Mouse (Mus musculus) layer of hippocampus, postnatal 25 days (tissue): Measurements from ENCODE around the gene Slc25a19. TPM values are rescaled to one million over a fixed set of nuclear protein-coding genes. Genes with fewer than 3 reads are reported as not detected.
A peak's percentile ranks its signal among the peaks of the same experiment; 100 is the strongest.
"Not testable (repeated sequence)": the region's sequence is repeated elsewhere in the genome, so short reads cannot be mapped to it uniquely, and the experiment has no call there.

Experiments used
- DNase-seq, 2 experiments: peaks; one replicate each; pipeline ENCODE4 v3.0.0; 2022; ENCODE audit warnings: mixed read lengths in 2 of 2, low spot score in 1 of 2; ENCODE audit errors: extremely low spot score in 1 of 2
- total RNA-seq, 2 experiments: library from RNA; stranded (reverse); gene quantifications; 2 replicates each; pipeline ENCODE4 v1.2.3; 2021

Gene Slc25a19
- total RNA-seq, result 10 to 100 TPM; 56.2 to 61.6 TPM

- DNase-seq, result peak; percentile 94 to 97
Observed at GRCm38 (mm10) chr11:115627705-115628464, at the start of gene Slc25a19. Gene Slc25a19 (minus strand): TSS chr11:115628295.

- DNase-seq, result no peak
Observed at GRCm38 (mm10) chr11:115677511-115677910, 49.4 kb upstream of the Slc25a19 start.

GRCm38 (mm10) chr11:115676738-115677137 lies 48.6 kb upstream of the Slc25a19 start:
- no peak for DNase-seq

- DNase-seq, result no peak
Observed at GRCm38 (mm10) chr11:115674235-115674865, 46.3 kb upstream of the Slc25a19 start.

DNA sequence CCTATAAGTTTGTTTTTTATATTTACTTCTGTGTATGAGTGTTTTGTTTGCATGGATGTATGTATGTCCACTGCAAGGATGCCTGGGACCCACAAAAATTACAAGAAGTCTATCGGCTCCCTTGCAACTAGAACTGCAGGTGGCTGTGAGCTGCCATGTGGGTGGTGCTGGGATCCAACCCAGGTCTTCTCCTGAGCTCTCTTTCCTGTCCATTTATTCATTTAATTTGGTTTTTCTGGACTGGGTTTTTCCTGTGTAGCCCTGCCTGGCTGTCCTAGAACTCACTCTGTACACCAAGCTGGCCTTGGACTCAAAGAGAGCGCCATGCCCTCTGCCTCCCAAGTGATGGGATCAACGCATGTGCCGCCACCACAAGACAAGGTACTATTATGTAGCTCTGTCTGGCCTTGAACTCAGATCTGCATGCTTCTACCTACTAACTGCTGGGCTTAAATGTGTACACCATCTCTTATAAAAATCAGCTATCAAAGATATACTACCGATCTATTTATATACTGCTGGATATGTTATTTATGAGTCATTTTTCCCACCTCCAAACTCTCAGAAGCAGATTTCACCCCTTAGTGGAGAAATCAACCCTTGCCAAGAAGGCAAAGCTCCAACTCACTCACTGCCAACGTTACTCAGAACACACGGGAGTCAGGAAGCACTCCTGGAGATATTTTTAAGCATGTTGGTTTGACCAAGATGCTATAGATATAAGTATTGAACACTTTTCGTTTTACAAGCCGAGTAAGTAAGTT lies 45.6 kb upstream of the Slc25a19 start:
- DNase-seq, result no peak

- DNase-seq, result no peak
Observed at GRCm38 (mm10) chr11:115672226-115672987, 44.3 kb upstream of the Slc25a19 start.

GRCm38 (mm10) chr11:115670451-115671050 lies 42.5 kb upstream of the Slc25a19 start:
- no peak for DNase-seq

GRCm38 (mm10) chr11:115663676-115664335 lies 35.7 kb upstream of the Slc25a19 start:
- DNase-seq, result no peak

DNA sequence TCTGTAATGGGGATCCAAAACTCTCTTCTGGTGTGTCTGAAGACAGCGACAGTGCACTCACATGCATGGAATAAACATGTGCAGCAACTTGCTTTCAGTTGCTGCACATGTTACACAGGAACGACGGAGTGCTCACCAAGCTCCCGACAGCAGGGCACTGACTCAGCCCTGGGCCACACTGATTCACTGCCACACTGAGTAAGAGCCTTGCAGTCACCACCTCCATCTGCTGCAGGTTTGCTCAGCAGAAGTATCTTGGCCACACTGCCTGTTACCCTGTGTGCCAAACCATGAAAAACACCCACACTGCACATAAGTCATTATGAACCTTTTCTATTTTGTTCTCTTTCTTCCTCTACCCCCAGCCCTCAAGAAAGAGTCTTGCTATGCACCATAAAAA lies 32.3 kb upstream of the Slc25a19 start:
- DNase-seq, result no peak

DNA sequence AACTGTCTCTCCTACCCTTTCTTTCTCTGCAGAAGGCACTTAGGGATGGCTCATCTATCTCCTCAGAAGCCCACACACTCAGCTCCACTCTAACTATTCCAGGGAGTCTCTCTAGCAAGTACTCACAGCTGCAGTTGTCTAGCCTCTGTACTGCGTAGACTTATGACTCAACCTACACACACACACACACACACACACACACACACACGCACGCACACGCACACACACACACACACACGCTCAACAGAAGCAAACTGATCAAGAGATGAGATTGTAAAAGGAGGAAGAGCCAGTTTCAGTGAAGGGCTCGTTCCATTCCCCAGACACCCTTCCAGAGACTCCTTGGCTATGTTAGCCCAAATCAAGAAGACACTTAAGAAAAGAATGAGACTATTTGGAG lies 30.4 kb upstream of the Slc25a19 start:
- DNase-seq, result no peak

DNA sequence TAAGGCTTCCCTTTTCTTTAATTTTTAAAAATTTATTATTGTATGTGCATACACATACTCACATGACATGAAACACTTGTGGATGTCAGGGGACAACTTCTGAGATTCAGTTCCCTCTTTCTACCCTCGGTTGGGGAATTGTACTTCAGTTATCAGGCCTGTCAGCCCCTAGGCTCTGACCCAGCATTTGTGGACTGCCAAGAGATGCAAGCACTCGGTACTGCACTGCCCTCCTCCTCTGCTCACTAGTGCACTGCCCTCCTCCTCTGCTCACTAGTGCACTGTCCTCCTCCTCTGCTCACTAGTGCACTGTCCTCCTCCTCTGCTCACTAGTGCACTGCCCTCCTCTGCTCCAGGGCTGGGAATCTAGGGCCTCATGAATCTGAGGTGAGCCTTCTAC lies 26.0 kb upstream of the Slc25a19 start:
- no peak for DNase-seq

- no peak for DNase-seq
Observed at GRCm38 (mm10) chr11:115653194-115653593, 25.1 kb upstream of the Slc25a19 start.

DNA sequence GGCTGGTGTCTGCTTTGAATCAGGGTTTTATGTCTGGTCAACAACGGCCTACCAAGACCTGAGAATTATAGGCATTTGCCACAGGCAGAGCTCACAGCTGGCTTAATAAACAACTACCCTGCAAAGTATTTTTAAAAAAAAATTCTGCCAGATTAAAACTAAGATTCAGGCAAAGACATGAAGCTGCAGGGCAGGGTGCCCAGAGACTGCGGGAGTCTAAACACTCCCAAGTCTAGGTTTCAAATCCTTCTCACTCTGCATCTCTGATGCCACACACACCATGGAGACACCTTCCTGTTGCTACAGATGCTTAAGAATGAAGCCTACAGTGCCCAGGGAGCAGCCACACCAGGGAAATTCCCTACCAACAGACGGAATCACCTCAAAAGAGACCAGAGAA lies 23.6 kb upstream of the Slc25a19 start:
- DNase-seq, result no peak

DNA sequence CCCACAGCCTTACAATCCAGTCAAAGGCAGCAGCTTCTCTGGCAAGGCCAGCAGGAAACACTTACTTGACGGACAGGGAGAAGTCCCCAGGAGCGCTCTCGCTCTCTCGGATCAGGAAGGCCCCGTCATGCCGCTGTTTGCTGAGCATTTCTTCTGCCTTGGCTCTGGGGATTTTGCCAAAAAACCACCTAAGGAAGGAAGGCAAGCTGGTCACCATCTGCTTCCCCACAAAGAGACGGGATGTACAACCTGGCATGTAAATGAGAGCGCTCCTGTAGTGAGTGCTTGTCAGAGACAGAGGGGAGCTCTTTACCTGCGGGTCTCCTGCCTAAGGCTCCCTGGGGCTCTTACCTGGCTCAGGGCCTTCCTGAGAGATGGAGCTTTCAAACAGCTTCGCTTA lies 21.6 kb upstream of the Slc25a19 start:
- no peak for DNase-seq

DNA sequence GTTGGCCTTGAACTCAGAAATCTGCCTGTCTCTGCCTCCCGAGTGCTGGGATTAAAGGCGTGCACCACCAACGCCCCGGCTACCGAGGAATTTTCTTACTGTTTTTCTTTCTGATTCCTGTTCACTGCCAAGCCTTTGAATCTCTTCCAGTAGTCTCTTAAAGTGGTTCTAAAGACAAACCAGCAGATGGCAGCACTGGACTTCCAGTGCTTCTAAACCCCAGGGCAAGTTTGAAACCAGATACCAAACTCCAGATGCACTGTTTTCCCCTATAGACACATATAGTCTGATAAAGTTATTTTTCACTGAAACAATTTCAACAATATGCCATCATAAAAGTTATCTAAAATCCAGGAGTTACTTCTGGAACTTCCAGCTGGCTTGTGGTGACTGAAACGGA lies 19.4 kb upstream of the Slc25a19 start:
- DNase-seq, result peak in 1 of 2 experiments; percentile 66

- no peak for DNase-seq
Observed at GRCm38 (mm10) chr11:115646439-115646838, 18.3 kb upstream of the Slc25a19 start.

DNA sequence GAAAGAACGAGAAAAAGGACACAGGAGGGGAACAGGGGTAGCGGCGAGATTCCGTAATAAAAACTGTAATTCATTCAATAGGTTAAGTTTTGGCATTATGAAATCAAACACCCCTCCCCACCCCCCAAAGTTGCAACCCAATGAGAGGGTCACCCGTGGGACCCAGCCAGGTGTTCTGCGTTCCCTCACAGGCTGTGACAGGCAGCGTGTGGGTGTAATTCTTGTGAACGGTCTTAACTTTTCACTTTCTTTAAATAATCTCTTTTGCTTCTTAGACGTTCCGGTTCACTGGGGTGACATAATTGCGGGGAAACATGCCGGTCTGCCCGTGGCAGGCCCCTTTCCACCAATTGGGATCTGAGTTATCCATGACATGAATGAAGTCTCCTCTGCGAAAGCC lies 17.4 kb upstream of the Slc25a19 start:
- not testable (repeated sequence) for DNase-seq

- no peak for DNase-seq
Observed at GRCm38 (mm10) chr11:115644308-115644707, 16.2 kb upstream of the Slc25a19 start.

DNA sequence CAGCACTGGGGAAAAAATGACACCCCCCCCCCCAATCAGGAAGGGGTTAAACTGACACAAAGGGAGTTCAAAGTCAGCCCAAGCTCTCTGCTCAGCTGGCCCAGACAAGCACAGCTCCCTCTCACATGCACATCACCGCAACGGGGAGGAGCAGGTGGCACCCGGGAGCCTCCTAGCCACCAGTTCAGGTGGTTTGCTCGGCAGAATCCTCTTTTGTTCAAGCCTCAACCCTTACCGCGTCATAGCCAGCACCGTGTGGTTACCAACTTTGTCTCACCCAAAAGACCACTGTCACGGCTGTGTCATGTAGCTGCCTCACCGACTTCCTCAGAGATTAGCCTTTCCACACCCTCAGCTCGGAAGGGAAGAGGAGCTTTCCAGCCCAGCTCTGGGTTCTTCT lies 15.2 kb upstream of the Slc25a19 start:
- DNase-seq, result no peak

- DNase-seq, result no peak
Observed at GRCm38 (mm10) chr11:115642705-115643104, 14.6 kb upstream of the Slc25a19 start.
